Mouse (Mus musculus) spleen, adult 2 months (tissue): ENCODE results near the gene 2900026A02Rik.

Source experiments
- CTCF ChIP-seq: fragments of 200-500 bp; IDR thresholded peaks from 2 replicates; pipeline ENCODE4 v1.5.1; 2011; ENCODE audit warnings: mild to moderate bottlenecking, inconsistent platforms; ENCODE audit not compliant: insufficient read depth, insufficient read length, insufficient replicate concordance; ENCODE audit errors: extremely low read depth
- POLR2A ChIP-seq: fragments of 200-500 bp; IDR thresholded peaks from 2 replicates; pipeline ENCODE4 v1.6.1; 2011; ENCODE audit warnings: low read depth, low read length, inconsistent platforms

DNA sequence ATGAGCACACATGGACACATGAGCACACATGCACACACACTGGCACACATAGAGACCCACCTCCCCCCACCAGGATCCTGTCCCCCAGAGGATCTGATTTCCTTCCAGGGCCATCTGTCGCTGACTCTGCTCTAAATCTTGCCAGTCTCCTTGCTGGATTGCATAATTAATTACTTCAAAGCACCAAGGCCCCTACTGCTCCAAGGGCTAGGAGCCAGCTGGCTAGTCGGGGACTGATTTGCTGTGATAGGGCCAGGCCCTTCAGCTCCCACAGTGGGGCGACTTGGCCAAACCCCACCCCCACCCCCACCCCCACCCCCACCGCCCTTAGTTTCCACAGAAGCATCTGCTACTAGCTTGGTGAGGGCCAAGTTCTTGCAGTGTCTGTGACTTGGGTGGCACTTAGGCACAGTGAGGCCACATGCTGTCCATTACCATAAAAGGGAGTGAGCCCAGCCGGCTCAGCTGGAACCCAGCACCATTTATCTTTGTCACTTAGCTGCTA lies 179.4 kb downstream of the 2900026A02Rik start:
- TF ChIP-seq POLR2A (no peak), CTCF (no peak)
